Mouse (Mus musculus) activated CD4-positive, CD25-positive, alpha-beta regulatory T cell, adult 4 months (primary cell): Measurements from ENCODE around the gene Nudt9. TPM values are rescaled to one million over a fixed set of nuclear protein-coding genes. Genes with fewer than 3 reads are reported as not detected.
"Not testable (repeated sequence)": the region's sequence is repeated elsewhere in the genome, so short reads cannot be mapped to it uniquely, and the experiment has no call there.

Experiments
- ATAC-seq: one replicate; pipeline ENCODE4 v1.8.0; 2017
- polyA plus RNA-seq, 2 experiments: library from polyadenylated mRNA; unstranded; fragments of 100-300 nt; shearing (Covaris generic); gene quantifications; one replicate each; pipeline ENCODE4 v1.2.1; 2017

The Nudt9 gene
- 10 to 100 TPM; 13.6 to 20.8 TPM for polyA plus RNA-seq

- ATAC-seq, result peak; percentile 95
Observed at GRCm38 (mm10) chr5:104046256-104047199, at the start of gene Nudt9. Gene Nudt9, plus strand, starts transcription at chr5:104046306.

DNA sequence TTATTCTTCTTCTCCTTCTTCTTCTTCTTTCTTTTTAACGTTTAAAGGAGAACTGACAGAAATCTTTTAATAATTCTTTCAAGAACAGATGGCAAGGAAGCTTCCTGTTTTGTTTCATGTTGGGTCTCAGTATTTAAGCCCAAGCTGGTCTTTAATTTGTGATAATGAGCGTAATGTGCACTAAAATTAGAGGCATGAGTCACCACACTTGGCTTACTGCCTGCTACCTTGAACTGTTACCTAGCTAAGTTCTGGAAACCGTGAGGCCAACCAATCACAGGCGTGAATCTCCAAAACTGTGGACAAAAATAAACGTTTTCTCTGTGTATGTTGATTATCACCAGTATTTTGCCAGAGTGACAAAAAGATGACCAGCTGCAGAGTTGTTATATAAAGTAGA lies 47.4 kb upstream of the Nudt9 start:
- no peak for ATAC-seq

DNA sequence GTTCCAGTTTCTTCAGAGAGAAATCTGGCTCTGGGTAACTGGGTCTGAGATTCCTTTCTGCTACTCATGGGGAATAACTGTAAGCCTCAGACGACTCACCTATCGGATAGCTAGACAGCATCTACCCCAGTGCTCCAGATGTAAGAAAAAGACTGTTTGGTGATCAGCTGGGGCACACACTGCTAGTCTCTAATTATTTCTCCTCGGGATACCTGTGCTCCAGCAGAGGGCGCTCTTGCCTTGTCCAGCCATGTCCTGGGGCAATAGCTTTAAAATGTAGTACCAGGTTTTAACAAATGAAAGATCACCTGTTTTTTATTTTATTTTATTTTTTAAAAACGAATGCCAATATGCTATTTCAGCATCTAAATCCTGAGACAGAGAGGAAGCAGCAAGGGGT lies 46.4 kb upstream of the Nudt9 start:
- peak; percentile 76 for ATAC-seq

DNA sequence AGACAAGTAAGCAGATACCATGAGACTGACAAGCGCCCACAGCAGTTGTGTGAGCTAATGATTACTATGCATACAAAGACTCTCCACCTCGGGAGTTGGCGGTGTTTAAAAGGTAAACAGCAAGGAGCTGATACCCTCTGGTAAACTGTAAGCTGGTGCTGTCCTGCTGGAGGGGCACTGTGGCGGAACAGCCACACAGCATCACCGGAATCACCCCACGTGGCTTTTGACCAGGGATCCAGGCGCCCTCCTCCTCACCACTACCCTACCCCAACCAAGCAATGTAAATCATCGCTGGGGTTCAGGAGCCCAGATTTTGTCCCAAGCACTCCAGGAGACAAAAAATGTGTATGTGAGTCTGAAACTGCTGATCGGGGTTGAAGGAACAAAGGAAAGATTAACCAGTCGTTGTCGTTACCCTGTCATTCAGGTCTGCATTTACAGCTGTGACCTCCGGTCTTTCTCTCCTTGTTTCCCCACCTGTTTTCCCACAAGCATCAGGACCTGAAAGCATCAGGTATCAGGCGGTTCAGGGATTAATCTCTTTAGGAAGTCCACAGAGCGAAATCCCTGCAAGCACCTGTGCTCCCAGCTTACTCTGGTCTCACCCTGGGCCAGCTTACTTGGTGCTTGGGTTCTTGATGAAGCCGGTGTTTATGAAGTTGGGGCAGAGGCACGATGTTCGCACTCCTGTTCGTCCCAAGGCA lies 43.4 kb upstream of the Nudt9 start:
- ATAC-seq, result no peak

GRCm38 (mm10) chr5:104003256-104003931 lies 42.7 kb upstream of the Nudt9 start:
- ATAC-seq, result no peak

- no peak for ATAC-seq
Observed at GRCm38 (mm10) chr5:104003955-104004354, 42.2 kb upstream of the Nudt9 start.

DNA sequence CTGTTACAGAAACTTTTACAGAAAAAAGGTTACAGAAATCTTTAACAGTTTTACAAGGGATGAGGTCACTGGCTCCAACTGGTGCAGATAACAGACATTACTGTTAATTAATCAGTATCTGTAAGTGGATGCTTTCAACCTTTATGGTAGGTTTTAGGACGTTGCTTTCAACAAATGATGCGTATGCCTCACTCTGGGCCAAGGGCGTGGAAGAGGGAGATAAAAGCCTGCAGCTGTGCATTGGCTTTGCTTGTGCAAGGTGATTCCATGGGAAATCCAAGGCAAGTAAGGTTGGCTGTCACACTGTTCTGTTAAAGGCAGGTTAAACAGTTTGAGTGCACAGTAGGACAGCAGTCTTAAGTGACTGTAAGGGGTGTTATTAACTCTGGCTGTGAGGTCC lies 39.3 kb upstream of the Nudt9 start:
- ATAC-seq, result no peak

- no peak for ATAC-seq
Observed at GRCm38 (mm10) chr5:104007801-104008200, 38.3 kb upstream of the Nudt9 start.

- no peak for ATAC-seq
Observed at GRCm38 (mm10) chr5:104009421-104009820, 36.7 kb upstream of the Nudt9 start.

GRCm38 (mm10) chr5:104010261-104010660 lies 35.8 kb upstream of the Nudt9 start:
- ATAC-seq, result no peak

GRCm38 (mm10) chr5:104011419-104011818 lies 34.7 kb upstream of the Nudt9 start:
- ATAC-seq, result no peak

GRCm38 (mm10) chr5:104021597-104022378 lies 24.3 kb upstream of the Nudt9 start, which contains the start of gene Hsd17b11:
Gene Hsd17b11, minus strand, starts transcription at chr5:104021919.
- ATAC-seq, result peak; percentile 77

DNA sequence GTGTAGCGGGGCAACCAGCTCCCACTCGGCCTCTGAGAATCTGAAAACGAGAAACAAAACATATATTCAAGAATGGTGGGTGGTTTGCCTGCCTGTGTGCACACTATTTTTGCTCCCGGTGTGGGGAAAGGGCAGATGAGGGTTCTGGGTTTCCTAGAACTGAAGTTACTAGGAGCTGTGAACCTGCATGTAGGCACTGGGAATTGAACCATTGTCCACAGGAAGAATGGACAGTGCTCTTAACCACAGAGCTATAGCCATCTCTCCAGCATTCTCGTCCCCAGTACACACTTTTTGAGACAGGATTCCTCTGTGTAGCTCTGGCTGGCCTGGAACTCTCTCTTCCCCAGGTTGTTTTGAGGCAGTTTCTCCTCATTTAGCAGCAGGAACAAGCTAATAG lies 23.5 kb upstream of the Nudt9 start:
- no peak for ATAC-seq

DNA sequence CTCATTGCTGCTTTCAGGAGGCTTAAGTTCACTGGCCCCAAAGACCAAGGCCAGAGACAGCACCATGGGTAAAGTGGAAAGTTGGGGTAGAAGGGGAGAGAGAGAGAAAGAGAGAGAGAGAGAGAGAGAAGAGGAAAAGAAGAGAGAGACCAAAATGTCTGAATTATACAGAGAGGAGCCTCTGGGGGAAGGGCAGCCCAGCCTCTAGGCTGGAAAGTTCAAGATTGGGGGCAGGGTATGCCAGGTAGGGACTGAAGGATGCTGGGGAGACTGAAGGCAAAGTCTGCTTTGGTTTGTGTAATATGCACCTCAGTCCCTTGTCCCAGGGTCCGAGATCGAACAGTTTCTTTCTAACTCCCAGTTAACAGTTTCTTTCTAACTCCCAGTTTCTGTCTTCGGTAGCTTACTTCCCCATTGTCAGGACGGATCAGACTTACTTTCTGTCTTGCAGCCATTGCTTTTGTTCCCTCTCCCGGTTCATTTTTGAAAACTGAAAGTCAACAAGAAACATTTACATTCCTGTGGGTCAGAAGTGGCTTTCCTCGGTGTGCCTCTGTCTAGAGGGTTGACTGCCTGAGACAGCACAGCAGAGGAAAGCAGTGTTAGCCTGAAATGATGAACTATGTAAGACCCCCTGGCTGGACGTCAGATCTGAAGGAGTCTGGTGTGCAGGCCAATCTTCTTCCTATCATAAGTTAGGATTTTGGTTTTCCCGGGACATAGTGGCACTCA lies 22.7 kb upstream of the Nudt9 start:
- ATAC-seq, result no peak

DNA sequence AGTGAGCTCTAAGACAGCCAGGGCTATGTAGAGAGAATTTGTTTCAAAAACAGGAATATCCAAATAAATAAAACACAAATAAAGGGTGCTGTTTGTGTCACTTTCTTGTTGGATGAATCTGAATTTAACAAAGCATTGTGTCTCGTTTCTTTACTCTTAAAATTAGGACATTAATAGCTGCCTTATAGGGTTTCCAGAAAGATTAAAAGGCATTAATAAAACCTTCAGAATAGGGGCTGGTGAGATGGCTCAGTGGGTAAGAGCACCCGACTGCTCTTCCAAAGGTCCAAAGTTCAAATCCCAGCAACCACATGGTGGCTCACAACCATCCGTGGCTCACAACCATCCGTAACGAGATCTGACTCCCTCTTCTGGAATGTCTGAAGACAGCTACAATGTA lies 21.9 kb upstream of the Nudt9 start:
- ATAC-seq, result not testable (repeated sequence)

DNA sequence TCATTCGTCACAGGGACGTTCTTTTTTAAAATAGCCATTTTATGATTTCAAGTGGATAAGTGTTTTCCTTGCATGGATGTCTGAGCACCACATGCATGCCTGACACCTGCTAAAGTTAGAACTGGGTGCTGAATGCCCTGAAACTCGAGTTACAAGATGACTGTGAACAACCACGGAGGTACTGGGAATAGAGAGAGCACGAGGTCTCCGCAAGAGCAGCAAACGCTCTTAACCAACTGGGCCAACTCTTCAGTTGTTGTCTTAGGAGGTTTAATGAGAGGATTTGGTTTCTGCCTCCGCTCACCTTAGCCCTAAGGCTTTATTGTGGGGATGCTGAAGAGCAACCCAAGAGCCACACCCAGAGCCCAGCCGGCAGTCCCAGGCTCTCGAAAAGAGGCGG lies 21.3 kb upstream of the Nudt9 start:
- no peak for ATAC-seq

- ATAC-seq, result no peak
Observed at GRCm38 (mm10) chr5:104025245-104025854, 20.8 kb upstream of the Nudt9 start.

- no peak for ATAC-seq
Observed at GRCm38 (mm10) chr5:104032434-104033097, 13.5 kb upstream of the Nudt9 start.

DNA sequence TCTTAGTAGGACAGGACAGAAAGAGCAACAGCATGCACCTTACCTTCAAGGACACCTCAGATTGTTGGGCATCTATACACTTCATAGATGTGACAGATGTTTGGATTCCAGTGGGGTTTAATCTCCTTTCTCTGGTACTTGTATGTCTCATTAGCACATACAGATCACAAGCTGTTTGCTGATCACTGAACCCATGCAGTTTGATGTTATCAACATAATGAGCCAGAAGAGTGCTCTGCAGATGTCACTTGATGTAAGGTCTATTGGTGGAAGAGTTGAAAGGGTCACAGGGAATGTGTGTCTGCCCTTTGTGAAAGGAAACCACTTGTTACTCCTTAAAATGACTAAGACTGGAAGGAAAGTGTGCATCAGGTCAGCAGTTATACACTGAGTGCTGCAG lies 11.0 kb upstream of the Nudt9 start:
- ATAC-seq, result no peak

- no peak for ATAC-seq
Observed at GRCm38 (mm10) chr5:104035824-104036223, 10.3 kb upstream of the Nudt9 start.

DNA sequence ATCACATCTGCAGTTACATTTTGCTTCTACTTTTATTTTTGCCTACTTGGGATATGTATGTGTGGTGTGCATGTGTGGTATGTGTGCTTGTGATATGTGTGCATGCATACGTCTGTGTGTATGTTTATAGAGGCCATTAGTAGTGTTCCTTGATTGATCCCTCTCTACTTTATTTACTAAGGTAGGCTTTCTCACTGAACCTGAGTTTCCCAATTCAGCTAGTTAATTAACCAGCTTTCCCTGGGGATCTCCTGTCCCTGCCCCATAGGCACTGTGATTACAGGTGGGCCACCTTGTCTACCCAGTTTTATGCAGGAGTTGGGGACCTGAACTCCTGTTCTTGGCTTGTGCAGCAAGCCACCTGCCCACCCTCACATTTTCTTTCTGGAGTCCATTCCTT lies 9.4 kb upstream of the Nudt9 start:
- ATAC-seq, result no peak
